8 mouse cellular contexts compared by ENCODE assay signal in the genomic region with DNA sequence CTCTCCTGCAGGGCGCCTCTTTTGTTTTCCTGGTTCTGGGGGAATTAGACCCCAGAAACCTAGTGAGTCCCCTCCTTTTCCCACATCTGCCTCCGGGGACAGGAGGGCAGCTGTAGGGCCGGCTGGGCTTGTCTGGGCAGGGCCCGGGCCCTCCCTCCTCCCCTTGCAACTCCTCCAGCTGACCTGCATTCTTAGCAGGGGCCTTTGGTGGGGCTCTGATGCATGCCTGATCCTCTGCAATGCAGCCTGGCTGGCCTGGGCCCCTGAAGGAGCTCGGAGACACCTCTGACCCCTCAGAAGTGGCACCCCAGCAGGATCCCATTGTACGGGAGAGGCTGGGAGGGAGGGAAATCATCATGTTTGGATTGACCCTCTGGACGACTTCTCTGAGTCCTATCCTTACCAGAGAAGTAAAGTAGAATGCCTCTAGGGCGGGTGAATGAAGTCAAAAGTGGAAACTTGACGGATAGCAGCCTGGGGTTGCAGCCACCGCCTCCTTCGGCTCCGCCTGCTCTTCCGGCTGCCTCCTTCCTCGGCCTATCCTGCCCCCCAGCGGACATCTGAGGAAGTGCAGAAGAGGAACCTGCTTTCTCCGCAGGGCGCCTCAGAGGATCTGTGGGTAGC. TPM values are rescaled to one million over a fixed set of nuclear protein-coding genes. Genes with fewer than 3 reads are reported as not detected.
DNase-seq lines count a peak whose midpoint lies in the region; ATAC-seq and TF ChIP-seq lines count a peak whose summit lies in the region.

No protein-coding gene starts in this region.

- DNase-seq in gastrocnemius, postnatal 10 days = peak; percentile 88
- peak; percentile 95 for DNase-seq in induced T-regulatory cell, adult 2 months (ENCODE audit: low read depth)
- DNase-seq in left cerebral cortex, postnatal 10 days (ENCODE audit: extremely low spot score in 1 of 2, low spot score in 2 of 2) = peak; percentile 79 to 90
- DNase-seq in right cerebral cortex, postnatal 10 days (ENCODE audit: low spot score in 2 of 2) = peak; percentile 81 to 90
- peak; percentile 75 to 86 for DNase-seq in urinary bladder, postnatal 36 days (ENCODE audit: low spot score in 2 of 2)

- H3K4me3 ChIP-seq in cortical plate, adult 2 months (ENCODE audit: insufficient read depth, low read length) = no peak overlapping the region

- 0 out of 2 replicates have a peak, but pooled peaks cover 2% of the 10 kb centered on the region for H3K4me1 ChIP-seq in cortical plate, adult 2 months (ENCODE audit: control insufficient read depth, insufficient read depth, low read length)

- intact Hi-C loops in left cerebral cortex, postnatal 10 days (cut with DNase I) = loop anchor here (2.0 to 10.0 kb wide), 3 partner anchors 43 to 751 kb away; a partner anchor contains a TSS

- ATAC-seq in activated CD4-positive, CD25-positive, alpha-beta regulatory T cell, adult 4 months = peak; percentile 52
- ATAC-seq in megakaryocyte progenitor cell, adult 5-6 weeks (replicated peaks; ENCODE audit: poor library complexity) = peak; percentile 79

- TF ChIP-seq CTCF in cortical plate, adult 2 months (IDR thresholded peaks at IDR 0.05; ENCODE audit: extremely low read depth, insufficient read depth, low read length) = peak; percentile 87

- no peak for TF ChIP-seq POLR2A in cortical plate, adult 2 months (IDR thresholded peaks at IDR 0.05; ENCODE audit: extremely low read depth, insufficient read depth, low read length)

- H3K27ac ChIP-seq in cortical plate, adult 2 months (ENCODE audit: insufficient read depth, low read length) = no peak overlapping the region

RNA-seq across cellular contexts. Expression of a gene that starts 3.9 kb away (rescaled TPM):
- polyA plus RNA-seq in activated CD4-positive, CD25-positive, alpha-beta regulatory T cell, adult 4 months (2017; shearing (Covaris generic)) = 10 to 100 TPM in 1 of 2 experiments, 1 to 10 TPM in 1; 5.4 to 10.6 TPM
- 4.4 and 6.3 TPM in 2 replicates for polyA plus RNA-seq in cortical plate, adult 2 months (2012; rRNA removed)
- total RNA-seq in gastrocnemius, postnatal 10 days (2021) = 10 to 100 TPM; 11.3 to 11.4 TPM
- 1 to 10 TPM; 3.9 to 4.2 TPM for total RNA-seq in left cerebral cortex, postnatal 10 days (2021)
- 3.0 and 4.2 TPM in 2 replicates for total RNA-seq in megakaryocyte progenitor cell, adult 5-6 weeks (2015)
- total RNA-seq in megakaryocyte progenitor cell, adult 5-6 weeks (2017) = 18.3 and 21.1 TPM in 2 replicates

RNA-seq across cellular contexts. Expression of a gene that starts 12.6 kb away (rescaled TPM):
- not detected for polyA plus RNA-seq in activated CD4-positive, CD25-positive, alpha-beta regulatory T cell, adult 4 months (2017; shearing (Covaris generic))
- polyA plus RNA-seq in cortical plate, adult 2 months (2012; rRNA removed) = 0.69 and 0.85 TPM in 2 replicates
- under 1 TPM; 0.21 to 0.77 TPM for total RNA-seq in gastrocnemius, postnatal 10 days (2021)
- total RNA-seq in left cerebral cortex, postnatal 10 days (2021) = 1 to 10 TPM; 2.3 to 3.1 TPM
- not detected in 2 replicates for total RNA-seq in megakaryocyte progenitor cell, adult 5-6 weeks (2015)
- 0.03 TPM in 1 of 2 replicates, not detected in the other for total RNA-seq in megakaryocyte progenitor cell, adult 5-6 weeks (2017)

RNA-seq across cellular contexts. Expression of a gene that starts 15.4 kb away (rescaled TPM):
- not detected for polyA plus RNA-seq in activated CD4-positive, CD25-positive, alpha-beta regulatory T cell, adult 4 months (2017; shearing (Covaris generic))
- polyA plus RNA-seq in cortical plate, adult 2 months (2012; rRNA removed) = 0.91 and 1.1 TPM in 2 replicates
- under 1 TPM in 1 of 2 experiments, not detected in 1; 0.16 TPM for total RNA-seq in gastrocnemius, postnatal 10 days (2021)
- under 1 TPM; 0.61 to 0.75 TPM for total RNA-seq in left cerebral cortex, postnatal 10 days (2021)
- total RNA-seq in megakaryocyte progenitor cell, adult 5-6 weeks (2015) = 0.64 and 0.69 TPM in 2 replicates
- not detected in 2 replicates for total RNA-seq in megakaryocyte progenitor cell, adult 5-6 weeks (2017)

RNA-seq across cellular contexts. Expression of a gene that starts 15.5 kb away (rescaled TPM):
- 10 to 100 TPM; 56.6 to 58.0 TPM for polyA plus RNA-seq in activated CD4-positive, CD25-positive, alpha-beta regulatory T cell, adult 4 months (2017; shearing (Covaris generic))
- polyA plus RNA-seq in cortical plate, adult 2 months (2012; rRNA removed) = 67.7 and 68.6 TPM in 2 replicates
- total RNA-seq in gastrocnemius, postnatal 10 days (2021) = 10 to 100 TPM; 45.1 to 45.6 TPM
- total RNA-seq in left cerebral cortex, postnatal 10 days (2021) = 10 to 100 TPM; 69.0 to 69.2 TPM
- 32.1 and 34.0 TPM in 2 replicates for total RNA-seq in megakaryocyte progenitor cell, adult 5-6 weeks (2015)
- 19.7 and 24.5 TPM in 2 replicates for total RNA-seq in megakaryocyte progenitor cell, adult 5-6 weeks (2017)

RNA-seq across cellular contexts. Expression of a gene that starts 24.6 kb away (rescaled TPM):
- polyA plus RNA-seq in activated CD4-positive, CD25-positive, alpha-beta regulatory T cell, adult 4 months (2017; shearing (Covaris generic)) = 10 to 100 TPM; 21.3 to 25.8 TPM
- 14.0 and 14.1 TPM in 2 replicates for polyA plus RNA-seq in cortical plate, adult 2 months (2012; rRNA removed)
- total RNA-seq in gastrocnemius, postnatal 10 days (2021) = 1 to 10 TPM; 3.4 to 6.4 TPM
- 10 to 100 TPM; 11.3 to 12.8 TPM for total RNA-seq in left cerebral cortex, postnatal 10 days (2021)
- total RNA-seq in megakaryocyte progenitor cell, adult 5-6 weeks (2015) = 8.5 and 9.7 TPM in 2 replicates
- 8.3 and 10.5 TPM in 2 replicates for total RNA-seq in megakaryocyte progenitor cell, adult 5-6 weeks (2017)
